11 mouse cellular contexts compared by ENCODE assay signal in genomic region chr16:4884930-4885329, GRCm38 (mm10). TPM values are rescaled to one million over a fixed set of nuclear protein-coding genes. Genes with fewer than 3 reads are reported as not detected.
A peak's percentile ranks its signal among the peaks of the same experiment; 100 is the strongest.
DNase-seq lines count a peak whose midpoint lies in the region; ATAC-seq lines count a peak whose summit lies in the region.
"Had no signal": no experiment of that assay in that cellular context is flagged by ENCODE, and none has a peak within 500 bp of the region (broad histone marks: within the 10 kb centered on the region; RNA-seq: fewer than 3 reads in every experiment).

No protein-coding gene starts in this region.

- H3K27me3 ChIP-seq in megakaryocyte, embryonic 14.5 days (replicated peaks), result no peaks in the 10 kb centered on the region
- H3K27me3 ChIP-seq in limb, embryonic 15.5 days, result no peaks in the 10 kb centered on the region
- H3K27me3 ChIP-seq in neural tube, embryonic 14.5 days (ENCODE audit: control insufficient read depth, insufficient read depth, low read length), result no peaks in the 10 kb centered on the region

- no peak for ATAC-seq in megakaryocyte, adult 5-6 weeks (ENCODE audit: poor library complexity, severe bottlenecking)
- ATAC-seq in limb, embryonic 15.5 days (ENCODE audit: insufficient number of reproducible peaks, low FRiP score, low TSS enrichment, low read depth), result no peak
- ATAC-seq in neural tube, embryonic 14.5 days (ENCODE audit: low read depth), result no peak

- WGBS in limb, embryonic 15.5 days, result 93% methylated on average over 10 of the region's 10 CpGs
- 92% methylated on average over 10 of the region's 10 CpGs for WGBS in neural tube, embryonic 14.5 days

- H3K4me2 ChIP-seq in limb, embryonic 15.5 days, result peak overlapping the region; percentile 69; the same call in 1 of the 2 replicates
- H3K4me2 ChIP-seq in neural tube, embryonic 14.5 days (ENCODE audit: low read depth, low read length), result peak overlapping the region; percentile 77; the same call in 1 of the 2 replicates

- no peak overlapping the region; the same call in 1 of the 2 replicates for H3K27ac ChIP-seq in limb, embryonic 15.5 days
- no peak overlapping the region; the same call in 1 of the 2 replicates for H3K27ac ChIP-seq in neural tube, embryonic 14.5 days (ENCODE audit: low read depth, low read length)

- no peak overlapping the region for H3K9ac ChIP-seq in limb, embryonic 15.5 days
- no peak overlapping the region for H3K9ac ChIP-seq in neural tube, embryonic 14.5 days (replicated peaks; ENCODE audit: low read depth, low read length)

- no peaks in the 10 kb centered on the region for H3K9me3 ChIP-seq in megakaryocyte, embryonic 14.5 days
- no peaks in the 10 kb centered on the region for H3K9me3 ChIP-seq in limb, embryonic 15.5 days
- H3K9me3 ChIP-seq in neural tube, embryonic 14.5 days (ENCODE audit: control insufficient read depth, low read length), result no peaks in the 10 kb centered on the region

- peak overlapping the region; percentile 98 for H3K4me3 ChIP-seq in megakaryocyte, embryonic 14.5 days (replicated peaks)
- no peak overlapping the region for H3K4me3 ChIP-seq in limb, embryonic 15.5 days
- H3K4me3 ChIP-seq in neural tube, embryonic 14.5 days (ENCODE audit: low read depth, low read length), result no peak overlapping the region

- peak; percentile 92 for DNase-seq in heart, adult 11 months
- DNase-seq in heart, adult 8-10 months (ENCODE audit: low spot score), result no peak
- no peak for DNase-seq in frontal cortex, postnatal 14 days (ENCODE audit: low spot score in 2 of 2)
- no peak for DNase-seq in cerebellum, adult 8-10 months
- DNase-seq: adrenal gland, postnatal 25 days; kidney, adult 9 months; right cerebral cortex, postnatal 25 days had no signal

- H3K36me3 ChIP-seq in megakaryocyte, embryonic 14.5 days (replicated peaks; ENCODE audit: low read length), result peaks cover 9% of the 10 kb centered on the region
- H3K36me3 ChIP-seq in limb, embryonic 15.5 days, result no peaks in the 10 kb centered on the region
- H3K36me3 ChIP-seq in neural tube, embryonic 14.5 days (ENCODE audit: control insufficient read depth, insufficient read depth, low read length), result no peaks in the 10 kb centered on the region

- H3K4me1 ChIP-seq in megakaryocyte, embryonic 14.5 days, result peaks cover 70% of the 10 kb centered on the region
- H3K4me1 ChIP-seq in limb, embryonic 15.5 days, result peaks cover 39% of the 10 kb centered on the region
- peaks cover 31% of the 10 kb centered on the region for H3K4me1 ChIP-seq in neural tube, embryonic 14.5 days (ENCODE audit: control insufficient read depth, insufficient read depth, low read length)

RNA-seq across cellular contexts. Expression of gene Mgrn1, which starts 1.1 kb away (rescaled TPM):
- 100 to 1,000 TPM; 166 to 200 (median 185) TPM for total RNA-seq in heart, adult 8-10 months (2022)
- 29.1 and 37.7 TPM in 2 replicates for polyA plus RNA-seq in megakaryocyte, embryonic 14.5 days (2012; ENCODE audit: insufficient read depth, low replicate concordance)
- total RNA-seq in megakaryocyte, adult 5-6 weeks (2015), result 30.4 and 33.0 TPM in 2 replicates
- 32.1 and 41.0 TPM in 2 replicates for total RNA-seq in megakaryocyte, adult 5-6 weeks (2017)
- 85.9 and 89.9 TPM in 2 replicates for polyA plus RNA-seq in limb, embryonic 15.5 days (2015; fragmentation: Nextera tagmentation; extraction: Ambion mirVana)
- 125 and 128 TPM in 2 replicates for polyA plus RNA-seq in neural tube, embryonic 14.5 days (2014; fragmentation: Nextera tagmentation; extraction: Ambion mirVana)

RNA-seq across cellular contexts. Expression of gene Ubald1, which starts 4.8 kb away (rescaled TPM):
- 10 to 100 TPM; 14.6 to 20.6 (median 19.2) TPM for total RNA-seq in heart, adult 8-10 months (2022)
- 336 and 551 TPM in 2 replicates for polyA plus RNA-seq in megakaryocyte, embryonic 14.5 days (2012; ENCODE audit: insufficient read depth, low replicate concordance)
- 32.1 and 34.6 TPM in 2 replicates for total RNA-seq in megakaryocyte, adult 5-6 weeks (2015)
- 11.3 and 18.3 TPM in 2 replicates for total RNA-seq in megakaryocyte, adult 5-6 weeks (2017)
- 43.4 and 49.3 TPM in 2 replicates for polyA plus RNA-seq in limb, embryonic 15.5 days (2015; fragmentation: Nextera tagmentation; extraction: Ambion mirVana)
- polyA plus RNA-seq in neural tube, embryonic 14.5 days (2014; fragmentation: Nextera tagmentation; extraction: Ambion mirVana), result 63.6 and 65.0 TPM in 2 replicates

RNA-seq across cellular contexts. Expression of gene 4930562C15Rik, which starts 49.7 kb away (rescaled TPM):
- not detected for total RNA-seq in heart, adult 8-10 months (2022)
- polyA plus RNA-seq in megakaryocyte, embryonic 14.5 days (2012; ENCODE audit: insufficient read depth, low replicate concordance), result not detected in 2 replicates
- not detected in 2 replicates for total RNA-seq in megakaryocyte, adult 5-6 weeks (2015)
- not detected in 2 replicates for total RNA-seq in megakaryocyte, adult 5-6 weeks (2017)
- 0.24 and 0.88 TPM in 2 replicates for polyA plus RNA-seq in limb, embryonic 15.5 days (2015; fragmentation: Nextera tagmentation; extraction: Ambion mirVana)
- 0.85 and 0.86 TPM in 2 replicates for polyA plus RNA-seq in neural tube, embryonic 14.5 days (2014; fragmentation: Nextera tagmentation; extraction: Ambion mirVana)
- total RNA-seq: adrenal gland, postnatal 25 days had no signal

RNA-seq across cellular contexts. Expression of gene Nudt16l1, which starts 53.6 kb away (rescaled TPM):
- 10 to 100 TPM; 14.2 to 20.0 (median 16.6) TPM for total RNA-seq in heart, adult 8-10 months (2022)
- polyA plus RNA-seq in megakaryocyte, embryonic 14.5 days (2012; ENCODE audit: insufficient read depth, low replicate concordance), result 13.9 and 30.1 TPM in 2 replicates
- 16.7 and 22.9 TPM in 2 replicates for total RNA-seq in megakaryocyte, adult 5-6 weeks (2015)
- 10.2 and 14.0 TPM in 2 replicates for total RNA-seq in megakaryocyte, adult 5-6 weeks (2017)
- polyA plus RNA-seq in limb, embryonic 15.5 days (2015; fragmentation: Nextera tagmentation; extraction: Ambion mirVana), result 147 and 151 TPM in 2 replicates
- polyA plus RNA-seq in neural tube, embryonic 14.5 days (2014; fragmentation: Nextera tagmentation; extraction: Ambion mirVana), result 135 and 140 TPM in 2 replicates
